Mouse (Mus musculus): ENCODE measurements around the gene Ephb4. TPM values are rescaled to one million over a fixed set of nuclear protein-coding genes. Genes with fewer than 3 reads are reported as not detected.

The Ephb4 gene
- polyA plus RNA-seq, 1 experiment from 2014 or later, result 40.5 TPM

DNA sequence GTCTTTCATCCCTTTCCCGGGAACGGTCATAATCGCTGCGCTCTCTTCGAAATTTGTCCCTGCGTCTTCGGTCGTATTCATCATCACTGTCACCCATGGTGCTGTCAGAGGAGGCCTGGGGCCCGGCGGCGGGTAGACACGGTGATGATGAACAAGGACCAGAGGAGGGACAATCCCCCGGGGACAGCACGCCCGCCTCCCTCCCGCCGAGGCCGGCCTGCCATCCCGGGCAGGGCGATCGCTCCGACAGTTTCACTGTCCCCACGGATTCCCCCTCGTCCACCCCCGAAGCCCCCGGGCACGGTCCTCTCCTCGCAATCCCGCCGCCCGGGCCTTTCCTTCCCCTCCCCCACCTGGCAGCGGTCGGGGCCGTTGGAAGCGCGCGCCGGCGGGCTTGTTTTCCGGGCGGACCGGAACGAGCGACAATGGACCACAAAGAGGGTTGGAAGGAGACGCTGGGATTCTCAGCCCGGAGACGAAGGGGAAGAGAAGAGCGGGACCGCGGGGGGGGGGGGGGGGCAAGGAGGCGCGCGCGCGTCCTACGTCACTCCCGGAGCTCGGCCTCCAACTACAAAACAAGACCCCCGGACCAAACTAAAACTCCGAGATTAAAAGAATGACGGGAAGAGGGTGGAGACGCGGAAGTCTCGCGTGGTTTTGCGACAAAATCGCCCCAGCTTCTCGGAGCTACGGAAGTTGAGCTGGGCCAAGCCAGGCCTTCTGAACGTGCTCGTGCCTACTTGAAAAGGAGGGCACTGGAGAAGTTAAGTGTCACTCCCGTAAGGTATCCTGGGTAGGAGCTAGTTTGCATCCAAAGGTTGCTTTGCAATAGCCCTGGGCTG, 42.6 kb upstream of the Ephb4 start, which contains the start of gene Srrt:
Gene Srrt (minus strand): TSS at position 604 of the 842 bp plus-strand sequence.
- Histone ChIP-seq H3K4me1 (ENCODE audit: control insufficient read depth in 2 of 2, insufficient read depth in 2 of 2, low read length in 2 of 2) (peaks cover 4 to 42% of the 10 kb centered on the region in 2 experiments), H3K9ac (ENCODE audit: low read length) (peak within 1 kb of the TSS; percentile 98), H3K4me2 (ENCODE audit: low read length) (peak within 1 kb of the TSS; percentile 77), H3K9me3 (ENCODE audit: control insufficient read depth, low read length) (no peaks in the 10 kb centered on the region), H3K36me3 (ENCODE audit: control insufficient read depth, insufficient read depth, low read length) (peaks cover 71% of the 10 kb centered on the region), H3K27me3 (ENCODE audit: control insufficient read depth, insufficient read depth, low read length) (no peaks in the 10 kb centered on the region), H3K4me3 (ENCODE audit: control insufficient read depth in 1 of 2, insufficient read depth in 1 of 2, low read depth in 1 of 2, low read length in 2 of 2) (peak within 1 kb of the TSS; percentile 91 to 97), H3K27ac (replicated peaks in 1 of 2; ENCODE audit: control insufficient read depth in 1 of 2, insufficient read depth in 1 of 2, low read depth in 2 of 2, low read length in 2 of 2) (peak within 1 kb of the TSS; percentile 87 to 95)
- ATAC-seq (ENCODE audit: insufficient number of reproducible peaks, insufficient read depth, low FRiP score, low read depth), result peak; percentile 78
- WGBS, result under 1% methylated on average over 64 of the region's 72 CpGs

GRCm38 (mm10) chr5:137308356-137308755, 41.6 kb upstream of the Ephb4 start:
- WGBS, result 95% methylated on average over 4 of the region's 4 CpGs
- H3K9ac ChIP-seq (ENCODE audit: low read length), result peak overlapping the region; percentile 98
- ATAC-seq (ENCODE audit: insufficient number of reproducible peaks, insufficient read depth, low FRiP score, low read depth), result no peak
- H3K9me3 ChIP-seq (ENCODE audit: control insufficient read depth, low read length), result no peaks in the 10 kb centered on the region
- H3K27me3 ChIP-seq (ENCODE audit: control insufficient read depth, insufficient read depth, low read length), result no peaks in the 10 kb centered on the region
- peak overlapping the region in 1 of 2 experiments; percentile 91; a peak in 2 of 4 replicates for H3K4me3 ChIP-seq (ENCODE audit: control insufficient read depth in 1 of 2, insufficient read depth in 1 of 2, low read depth in 1 of 2, low read length in 2 of 2)
- H3K36me3 ChIP-seq (ENCODE audit: control insufficient read depth, insufficient read depth, low read length), result peaks cover 65% of the 10 kb centered on the region
- peak overlapping the region; percentile 87 to 95; a peak in 3 of 4 replicates for H3K27ac ChIP-seq (replicated peaks in 1 of 2; ENCODE audit: control insufficient read depth in 1 of 2, insufficient read depth in 1 of 2, low read depth in 2 of 2, low read length in 2 of 2)
- peak overlapping the region; percentile 77 for H3K4me2 ChIP-seq (ENCODE audit: low read length)
- H3K4me1 ChIP-seq (ENCODE audit: control insufficient read depth in 2 of 2, insufficient read depth in 2 of 2, low read length in 2 of 2), result peaks cover 12 to 48% of the 10 kb centered on the region in 2 experiments

- no peaks in the 10 kb centered on the region for H3K27me3 ChIP-seq (ENCODE audit: control insufficient read depth, insufficient read depth, low read length)
- peak overlapping the region; percentile 74 to 77 for H3K4me3 ChIP-seq (ENCODE audit: control insufficient read depth in 1 of 2, insufficient read depth in 1 of 2, low read depth in 1 of 2, low read length in 2 of 2)
- peaks cover 52% of the 10 kb centered on the region for H3K36me3 ChIP-seq (ENCODE audit: control insufficient read depth, insufficient read depth, low read length)
- ATAC-seq (ENCODE audit: insufficient number of reproducible peaks, insufficient read depth, low FRiP score, low read depth), result peak; percentile 38
- WGBS, result under 1% methylated on average over 22 of the region's 22 CpGs
- H3K4me1 ChIP-seq (ENCODE audit: control insufficient read depth in 2 of 2, insufficient read depth in 2 of 2, low read length in 2 of 2), result peaks cover 22 to 25% of the 10 kb centered on the region in 2 experiments
- H3K4me2 ChIP-seq (ENCODE audit: low read length), result peak overlapping the region; percentile 96
- peak overlapping the region; percentile 97 for H3K9ac ChIP-seq (ENCODE audit: low read length)
- peak overlapping the region; percentile 60 to 91 for H3K27ac ChIP-seq (replicated peaks in 1 of 2; ENCODE audit: control insufficient read depth in 1 of 2, insufficient read depth in 1 of 2, low read depth in 2 of 2, low read length in 2 of 2)
- no peaks in the 10 kb centered on the region for H3K9me3 ChIP-seq (ENCODE audit: control insufficient read depth, low read length)
These were observed 36.3 kb upstream of the Ephb4 start for GRCm38 (mm10) chr5:137313466-137314192.

- peak within 1 kb of the TSS; percentile 96 for H3K4me2 ChIP-seq (ENCODE audit: low read length)
- peaks cover 47% of the 10 kb centered on the region for H3K36me3 ChIP-seq (ENCODE audit: control insufficient read depth, insufficient read depth, low read length)
- no peaks in the 10 kb centered on the region for H3K27me3 ChIP-seq (ENCODE audit: control insufficient read depth, insufficient read depth, low read length)
- peak within 1 kb of the TSS; percentile 60 to 91 for H3K27ac ChIP-seq (replicated peaks in 1 of 2; ENCODE audit: control insufficient read depth in 1 of 2, insufficient read depth in 1 of 2, low read depth in 2 of 2, low read length in 2 of 2)
- peaks cover 22 to 25% of the 10 kb centered on the region in 2 experiments for H3K4me1 ChIP-seq (ENCODE audit: control insufficient read depth in 2 of 2, insufficient read depth in 2 of 2, low read length in 2 of 2)
- ATAC-seq (ENCODE audit: insufficient number of reproducible peaks, insufficient read depth, low FRiP score, low read depth), result peak; percentile 86
- peak within 1 kb of the TSS; percentile 74 to 77 for H3K4me3 ChIP-seq (ENCODE audit: control insufficient read depth in 1 of 2, insufficient read depth in 1 of 2, low read depth in 1 of 2, low read length in 2 of 2)
- no peaks in the 10 kb centered on the region for H3K9me3 ChIP-seq (ENCODE audit: control insufficient read depth, low read length)
- peak within 1 kb of the TSS; percentile 97 for H3K9ac ChIP-seq (ENCODE audit: low read length)
- WGBS, result 23% methylated on average over 30 of the region's 30 CpGs
These were observed 35.5 kb upstream of the Ephb4 start, which contains the start of gene Trip6 for GRCm38 (mm10) chr5:137314193-137315083. Gene Trip6, minus strand, starts transcription at chr5:137314404.

GRCm38 (mm10) chr5:137315084-137315903, 34.6 kb upstream of the Ephb4 start:
- no peak overlapping the region; a peak in 1 of 4 replicates for H3K4me3 ChIP-seq (ENCODE audit: control insufficient read depth in 1 of 2, insufficient read depth in 1 of 2, low read depth in 1 of 2, low read length in 2 of 2)
- no peak overlapping the region for H3K4me2 ChIP-seq (ENCODE audit: low read length)
- WGBS, result 37% methylated on average over 30 of the region's 30 CpGs
- H3K36me3 ChIP-seq (ENCODE audit: control insufficient read depth, insufficient read depth, low read length), result peaks cover 44% of the 10 kb centered on the region
- H3K9ac ChIP-seq (ENCODE audit: low read length), result peak overlapping the region; percentile 97; the same call in 1 of the 2 replicates
- H3K9me3 ChIP-seq (ENCODE audit: control insufficient read depth, low read length), result no peaks in the 10 kb centered on the region
- H3K4me1 ChIP-seq (ENCODE audit: control insufficient read depth in 2 of 2, insufficient read depth in 2 of 2, low read length in 2 of 2), result peaks cover 22 to 25% of the 10 kb centered on the region in 2 experiments
- peak overlapping the region in 1 of 2 experiments; percentile 91; a peak in 1 of 4 replicates for H3K27ac ChIP-seq (replicated peaks in 1 of 2; ENCODE audit: control insufficient read depth in 1 of 2, insufficient read depth in 1 of 2, low read depth in 2 of 2, low read length in 2 of 2)
- H3K27me3 ChIP-seq (ENCODE audit: control insufficient read depth, insufficient read depth, low read length), result no peaks in the 10 kb centered on the region
- ATAC-seq (ENCODE audit: insufficient number of reproducible peaks, insufficient read depth, low FRiP score, low read depth), result 0 out of 2 replicates have a peak, but pooled peaks have one; percentile 5

DNA sequence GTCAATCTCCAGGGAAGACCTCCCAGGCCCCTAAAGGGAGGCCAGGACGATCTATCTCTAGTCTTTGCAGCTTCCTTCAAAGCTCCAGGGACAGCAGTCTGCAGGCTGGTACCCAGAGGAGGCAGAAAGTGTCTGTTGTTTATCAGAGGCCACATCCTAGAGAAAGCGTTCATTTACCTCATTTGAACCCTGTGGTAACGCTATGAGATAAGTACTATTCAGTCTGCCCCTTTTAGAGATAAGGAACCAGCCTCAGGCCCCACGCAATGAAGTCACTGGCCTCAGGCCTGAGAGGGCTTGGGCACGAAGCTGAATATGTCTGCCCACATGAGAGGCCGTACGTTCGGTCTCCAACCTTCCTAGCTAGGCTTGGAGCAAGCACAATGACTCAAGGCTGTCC, 32.5 kb upstream of the Ephb4 start:
- no peak overlapping the region for H3K4me3 ChIP-seq (ENCODE audit: control insufficient read depth in 1 of 2, insufficient read depth in 1 of 2, low read depth in 1 of 2, low read length in 2 of 2)
- 48% methylated on average over 8 of the region's 8 CpGs for WGBS
- peaks cover 22 to 23% of the 10 kb centered on the region in 2 experiments for H3K4me1 ChIP-seq (ENCODE audit: control insufficient read depth in 2 of 2, insufficient read depth in 2 of 2, low read length in 2 of 2)
- no peak overlapping the region for H3K4me2 ChIP-seq (ENCODE audit: low read length)
- H3K27ac ChIP-seq (replicated peaks in 1 of 2; ENCODE audit: control insufficient read depth in 1 of 2, insufficient read depth in 1 of 2, low read depth in 2 of 2, low read length in 2 of 2), result no peak overlapping the region
- no peaks in the 10 kb centered on the region for H3K27me3 ChIP-seq (ENCODE audit: control insufficient read depth, insufficient read depth, low read length)
- no peak for ATAC-seq (ENCODE audit: insufficient number of reproducible peaks, insufficient read depth, low FRiP score, low read depth)
- no peak overlapping the region for H3K9ac ChIP-seq (ENCODE audit: low read length)
- H3K36me3 ChIP-seq (ENCODE audit: control insufficient read depth, insufficient read depth, low read length), result peaks cover 37% of the 10 kb centered on the region
- H3K9me3 ChIP-seq (ENCODE audit: control insufficient read depth, low read length), result no peaks in the 10 kb centered on the region

Data from heart, embryonic 14.5 days (tissue).